Mouse (Mus musculus) megakaryocyte, embryonic 14.5 days (primary cell): ENCODE measurements around the gene Rabl3.

ENCODE experiments used
- FLI1 ChIP-seq: IDR thresholded peaks from 2 replicates; pipeline ENCODE4 v1.6.1; 2012; ENCODE audit warnings: low read length, inconsistent platforms, mixed read lengths
- GATA1 ChIP-seq: IDR thresholded peaks from 3 replicates; pipeline ENCODE4 v1.6.1; 2012; ENCODE audit warnings: mixed read lengths, low read length, inconsistent platforms, borderline replicate concordance

DNA sequence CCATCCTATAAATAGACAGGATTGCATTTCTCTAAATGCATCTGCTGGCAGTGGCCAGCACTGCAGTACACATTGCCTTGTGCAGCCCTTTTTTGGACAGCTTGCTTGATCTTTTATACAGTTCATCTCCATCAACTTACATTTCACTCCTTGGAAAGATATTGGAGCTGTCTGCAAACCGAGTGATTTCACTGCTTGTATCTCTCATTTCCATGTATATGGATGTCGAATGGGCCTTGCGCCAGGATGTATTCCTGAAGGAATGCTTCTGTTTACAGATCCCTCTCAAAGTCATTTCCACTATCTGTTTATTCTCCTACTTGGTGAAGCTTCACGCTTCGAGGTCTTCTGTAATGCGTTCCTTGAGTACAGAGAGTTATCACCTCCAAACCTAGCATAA is 64.6 kb downstream of the Rabl3 start:
- TF ChIP-seq GATA1 (no peak), FLI1 (no peak)
